Comparison of ENCODE assay signal across 8 mouse cellular contexts in genomic region chr15:79357036-79357911, GRCm38 (mm10). TPM values are rescaled to one million over a fixed set of nuclear protein-coding genes. Genes with fewer than 3 reads are reported as not detected.
A peak's percentile ranks its signal among the peaks of the same experiment; 100 is the strongest.
DNase-seq lines count a peak whose midpoint lies in the region; ATAC-seq lines count a peak whose summit lies in the region.

No protein-coding gene starts in this region.

- peaks cover 28% of the 10 kb centered on the region for H3K4me1 ChIP-seq in embryonic facial prominence, embryonic 12.5 days
- H3K4me1 ChIP-seq in heart, embryonic 14.5 days (ENCODE audit: control insufficient read depth in 2 of 2, insufficient read depth in 2 of 2, low read length in 2 of 2): peaks cover 37 to 52% of the 10 kb centered on the region in 2 experiments
- peaks cover 66% of the 10 kb centered on the region for H3K4me1 ChIP-seq in kidney, embryonic 16.5 days (ENCODE audit: insufficient read depth, low read length)
- H3K4me1 ChIP-seq in neural tube, embryonic 11.5 days (ENCODE audit: control insufficient read depth, insufficient read depth, low read length): peaks cover 14% of the 10 kb centered on the region
- H3K4me1 ChIP-seq in stomach, embryonic 16.5 days (ENCODE audit: control insufficient read depth, insufficient read depth, low read length): peaks cover 54% of the 10 kb centered on the region

- peak overlapping the region; percentile 48 for H3K4me3 ChIP-seq in embryonic facial prominence, embryonic 12.5 days
- H3K4me3 ChIP-seq in heart, embryonic 14.5 days (ENCODE audit: control insufficient read depth in 1 of 2, insufficient read depth in 1 of 2, low read depth in 1 of 2, low read length in 2 of 2): peak overlapping the region; percentile 48 to 56
- peak overlapping the region; percentile 57 for H3K4me3 ChIP-seq in kidney, embryonic 16.5 days (ENCODE audit: low read length)
- peak overlapping the region; percentile 41 for H3K4me3 ChIP-seq in neural tube, embryonic 11.5 days (ENCODE audit: low read depth, low read length)
- peak overlapping the region; percentile 46 for H3K4me3 ChIP-seq in stomach, embryonic 16.5 days (replicated peaks; ENCODE audit: low read length)

- no peak for ATAC-seq in cerebellum, adult (ENCODE audit: insufficient number of reproducible peaks, low FRiP score, low TSS enrichment)
- ATAC-seq in embryonic facial prominence, embryonic 12.5 days (ENCODE audit: insufficient number of reproducible peaks, insufficient read depth, low FRiP score, low TSS enrichment): peak; percentile 76
- ATAC-seq in heart, embryonic 14.5 days (ENCODE audit: insufficient number of reproducible peaks, insufficient read depth, low FRiP score, low read depth): peak; percentile 81
- peak; percentile 78 for ATAC-seq in kidney, embryonic 16.5 days (ENCODE audit: low FRiP score, low TSS enrichment)
- ATAC-seq in neural tube, embryonic 11.5 days (ENCODE audit: insufficient read depth, low FRiP score, low TSS enrichment): peak; percentile 84
- ATAC-seq in stomach, embryonic 16.5 days (ENCODE audit: insufficient read depth, low FRiP score): peak; percentile 91

- H3K27ac ChIP-seq in embryonic facial prominence, embryonic 12.5 days: 0 out of 2 replicates have a peak overlapping the region, but pooled peaks have one; percentile 17
- H3K27ac ChIP-seq in heart, embryonic 14.5 days (replicated peaks in 1 of 2; ENCODE audit: control insufficient read depth in 1 of 2, insufficient read depth in 1 of 2, low read depth in 2 of 2, low read length in 2 of 2): peak overlapping the region; percentile 60 to 71; a peak in 3 of 4 replicates
- H3K27ac ChIP-seq in kidney, embryonic 16.5 days (ENCODE audit: low read length): peak overlapping the region; percentile 92
- no peak overlapping the region for H3K27ac ChIP-seq in neural tube, embryonic 11.5 days (ENCODE audit: low read depth, low read length)
- peak overlapping the region; percentile 79 for H3K27ac ChIP-seq in stomach, embryonic 16.5 days (ENCODE audit: low read length)

- DNase-seq in cerebellum, postnatal 25 days: peak; percentile 33 to 56
- DNase-seq in lung, adult 18-20 months: peak; percentile 74 to 82
- peak; percentile 86 for DNase-seq in neural tube, embryonic 11.5 days (ENCODE audit: low spot score)

- peak overlapping the region; percentile 60 for H3K9ac ChIP-seq in embryonic facial prominence, embryonic 12.5 days
- peak overlapping the region; percentile 73 for H3K9ac ChIP-seq in heart, embryonic 14.5 days (ENCODE audit: low read length)
- peak overlapping the region; percentile 72 for H3K9ac ChIP-seq in kidney, embryonic 16.5 days (replicated peaks; ENCODE audit: low read length)
- peak overlapping the region; percentile 60 for H3K9ac ChIP-seq in neural tube, embryonic 11.5 days (ENCODE audit: low read length)
- peak overlapping the region; percentile 82 for H3K9ac ChIP-seq in stomach, embryonic 16.5 days (ENCODE audit: low read length)

- no peaks in the 10 kb centered on the region for H3K9me3 ChIP-seq in embryonic facial prominence, embryonic 12.5 days
- H3K9me3 ChIP-seq in heart, embryonic 14.5 days (ENCODE audit: control insufficient read depth, low read length): no peaks in the 10 kb centered on the region
- no peaks in the 10 kb centered on the region for H3K9me3 ChIP-seq in kidney, embryonic 16.5 days (ENCODE audit: low read length)
- no peaks in the 10 kb centered on the region for H3K9me3 ChIP-seq in neural tube, embryonic 11.5 days (ENCODE audit: control insufficient read depth, low read length)
- H3K9me3 ChIP-seq in stomach, embryonic 16.5 days (replicated peaks; ENCODE audit: control insufficient read depth, low read length): no peaks in the 10 kb centered on the region

- under 1% methylated on average over 76 of the region's 77 CpGs for WGBS in embryonic facial prominence, embryonic 12.5 days
- 1% methylated on average over 73 of the region's 77 CpGs for WGBS in heart, embryonic 14.5 days
- WGBS in kidney, embryonic 16.5 days: under 1% methylated on average over 77 of the region's 77 CpGs
- under 1% methylated on average over 75 of the region's 77 CpGs for WGBS in neural tube, embryonic 11.5 days
- under 1% methylated on average over 75 of the region's 77 CpGs for WGBS in stomach, embryonic 16.5 days

- peak overlapping the region; percentile 94 for H3K4me2 ChIP-seq in embryonic facial prominence, embryonic 12.5 days (replicated peaks)
- H3K4me2 ChIP-seq in heart, embryonic 14.5 days (ENCODE audit: low read length): peak overlapping the region; percentile 99
- H3K4me2 ChIP-seq in kidney, embryonic 16.5 days (replicated peaks; ENCODE audit: low read depth, low read length): peak overlapping the region; percentile 99
- peak overlapping the region; percentile 96 for H3K4me2 ChIP-seq in neural tube, embryonic 11.5 days (ENCODE audit: low read depth)
- peak overlapping the region; percentile 99 for H3K4me2 ChIP-seq in stomach, embryonic 16.5 days (ENCODE audit: low read depth, low read length)

- H3K27me3 ChIP-seq in embryonic facial prominence, embryonic 12.5 days: peaks cover 9% of the 10 kb centered on the region; the same call in 1 of the 2 replicates
- H3K27me3 ChIP-seq in heart, embryonic 14.5 days (ENCODE audit: control insufficient read depth, insufficient read depth, low read length): no peaks in the 10 kb centered on the region
- no peaks in the 10 kb centered on the region for H3K27me3 ChIP-seq in kidney, embryonic 16.5 days (ENCODE audit: insufficient read depth, low read length)
- peaks cover 11% of the 10 kb centered on the region for H3K27me3 ChIP-seq in neural tube, embryonic 11.5 days (ENCODE audit: control insufficient read depth, insufficient read depth, low read length)
- no peaks in the 10 kb centered on the region for H3K27me3 ChIP-seq in stomach, embryonic 16.5 days (ENCODE audit: control insufficient read depth, insufficient read depth, low read length)

- H3K36me3 ChIP-seq in embryonic facial prominence, embryonic 12.5 days: peaks cover 14% of the 10 kb centered on the region
- H3K36me3 ChIP-seq in heart, embryonic 14.5 days (ENCODE audit: control insufficient read depth, insufficient read depth, low read length): peaks cover 14% of the 10 kb centered on the region
- H3K36me3 ChIP-seq in kidney, embryonic 16.5 days (ENCODE audit: insufficient read depth, low read length): peaks cover 3% of the 10 kb centered on the region; the same call in 1 of the 2 replicates
- peaks cover 3% of the 10 kb centered on the region; the same call in 1 of the 2 replicates for H3K36me3 ChIP-seq in neural tube, embryonic 11.5 days (ENCODE audit: control insufficient read depth, insufficient read depth, low read length)
- peaks cover 2% of the 10 kb centered on the region for H3K36me3 ChIP-seq in stomach, embryonic 16.5 days (ENCODE audit: control insufficient read depth, insufficient read depth, low read length)

RNA-seq across cellular contexts. Expression of gene Maff, which starts 10.9 kb away (rescaled TPM):
- 1.8 and 1.9 TPM in 2 replicates for polyA plus RNA-seq in embryonic facial prominence, embryonic 12.5 days (2016; fragmentation: Nextera tagmentation; extraction: Ambion mirVana)
- polyA plus RNA-seq in heart, embryonic 14.5 days (2014; fragmentation: Nextera tagmentation; extraction: Ambion mirVana): 2.2 and 3.5 TPM in 2 replicates
- polyA plus RNA-seq in kidney, embryonic 16.5 days (2015; fragmentation: Nextera tagmentation; extraction: Ambion mirVana): 3.7 and 4.0 TPM in 2 replicates
- polyA plus RNA-seq in neural tube, embryonic 11.5 days (2014; fragmentation: Nextera tagmentation; extraction: Ambion mirVana): 1.2 and 2.9 TPM in 2 replicates
- polyA plus RNA-seq in stomach, embryonic 16.5 days (2015; fragmentation: Nextera tagmentation; extraction: Ambion mirVana): 5.2 and 6.2 TPM in 2 replicates

RNA-seq across cellular contexts. Expression of gene Pla2g6, which starts 29.1 kb away (rescaled TPM):
- polyA plus RNA-seq in embryonic facial prominence, embryonic 12.5 days (2016; fragmentation: Nextera tagmentation; extraction: Ambion mirVana): 13.3 and 15.4 TPM in 2 replicates
- 10.9 and 11.7 TPM in 2 replicates for polyA plus RNA-seq in heart, embryonic 14.5 days (2014; fragmentation: Nextera tagmentation; extraction: Ambion mirVana)
- 18.3 and 21.1 TPM in 2 replicates for polyA plus RNA-seq in kidney, embryonic 16.5 days (2015; fragmentation: Nextera tagmentation; extraction: Ambion mirVana)
- 21.9 and 22.9 TPM in 2 replicates for polyA plus RNA-seq in neural tube, embryonic 11.5 days (2014; fragmentation: Nextera tagmentation; extraction: Ambion mirVana)
- 15.6 and 20.9 TPM in 2 replicates for polyA plus RNA-seq in stomach, embryonic 16.5 days (2015; fragmentation: Nextera tagmentation; extraction: Ambion mirVana)

RNA-seq across cellular contexts. Expression of gene Tmem184b, which starts 46.1 kb away (rescaled TPM):
- polyA plus RNA-seq in embryonic facial prominence, embryonic 12.5 days (2016; fragmentation: Nextera tagmentation; extraction: Ambion mirVana): 61.7 and 63.1 TPM in 2 replicates
- polyA plus RNA-seq in heart, embryonic 14.5 days (2014; fragmentation: Nextera tagmentation; extraction: Ambion mirVana): 56.1 and 60.6 TPM in 2 replicates
- 75.0 and 80.5 TPM in 2 replicates for polyA plus RNA-seq in kidney, embryonic 16.5 days (2015; fragmentation: Nextera tagmentation; extraction: Ambion mirVana)
- polyA plus RNA-seq in neural tube, embryonic 11.5 days (2014; fragmentation: Nextera tagmentation; extraction: Ambion mirVana): 51.2 and 52.9 TPM in 2 replicates
- 52.7 and 59.6 TPM in 2 replicates for polyA plus RNA-seq in stomach, embryonic 16.5 days (2015; fragmentation: Nextera tagmentation; extraction: Ambion mirVana)
